Mouse (Mus musculus) ovary, postnatal 10 days (tissue): ENCODE measurements around the gene Cep89.
A peak's percentile ranks its signal among the peaks of the same experiment; 100 is the strongest.

ENCODE experiments used
- DNase-seq: peaks from one replicate; pipeline ENCODE4 v3.0.0; 2022; ENCODE audit warnings: low spot score

The Cep89 gene

GRCm38 (mm10) chr7:35396542-35397168 is at the start of gene Cep89, which contains the start of gene Faap24:
Cep89 (plus strand) TSS chr7:35397035.
Faap24 (minus strand) TSS chr7:35396836.
- peak; percentile 98 for DNase-seq

DNA sequence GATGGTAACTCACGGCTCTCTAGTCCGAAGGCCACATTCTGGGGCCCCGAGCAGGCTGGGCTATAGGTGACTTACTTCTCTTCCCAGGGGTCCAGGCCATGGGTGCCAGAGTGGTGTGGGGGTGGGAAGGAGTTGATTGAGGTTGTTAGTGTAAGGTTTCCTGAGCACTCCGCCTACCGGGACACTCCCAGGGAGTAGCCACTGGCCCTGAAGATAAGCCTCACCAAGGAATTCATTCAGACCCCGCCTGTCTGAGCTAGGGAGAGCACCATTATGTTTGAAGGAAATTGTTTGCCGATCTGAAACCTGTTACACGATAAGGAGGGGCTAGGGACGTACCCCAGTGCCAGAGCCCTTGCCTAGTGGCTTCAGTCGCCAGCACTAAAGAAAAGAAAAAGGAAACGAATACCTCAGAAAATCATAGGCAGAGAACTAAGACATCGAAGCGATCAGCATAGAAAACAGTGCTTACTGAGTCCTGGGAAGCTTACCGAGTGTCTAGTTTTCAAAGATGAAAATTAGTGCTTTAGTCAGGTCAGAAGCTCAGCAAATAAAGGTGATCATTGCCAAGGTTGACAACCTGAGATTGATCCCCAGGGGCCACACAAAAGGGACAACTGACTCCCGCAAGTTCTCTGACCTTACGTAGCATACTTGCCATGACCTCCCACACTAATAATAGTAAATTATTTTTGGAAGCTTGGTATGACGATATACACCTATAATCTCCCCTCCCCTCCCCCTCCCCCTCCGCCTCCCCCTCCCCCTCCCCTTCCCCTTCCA is 48.7 kb upstream of the Cep89 start:
- no peak for DNase-seq

DNA sequence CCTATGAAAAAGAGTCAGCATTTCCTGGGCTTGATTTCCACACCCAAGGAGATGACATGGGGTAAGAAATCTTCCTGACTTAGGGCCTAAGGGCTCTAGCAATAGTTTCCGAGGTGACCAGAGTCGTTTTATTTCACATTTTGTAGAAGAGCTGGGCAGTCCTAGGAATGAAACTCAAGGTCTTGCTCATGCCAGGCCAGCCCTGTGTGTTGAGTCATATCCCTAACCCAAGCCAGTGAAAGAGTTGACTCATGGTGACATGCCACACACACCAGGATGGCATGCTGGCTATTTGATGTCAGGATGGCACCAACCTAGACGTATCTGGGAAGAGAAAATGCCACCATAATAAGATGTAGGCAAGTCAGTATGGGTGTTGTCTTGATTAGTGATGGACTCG is 47.8 kb upstream of the Cep89 start:
- DNase-seq: no peak

DNA sequence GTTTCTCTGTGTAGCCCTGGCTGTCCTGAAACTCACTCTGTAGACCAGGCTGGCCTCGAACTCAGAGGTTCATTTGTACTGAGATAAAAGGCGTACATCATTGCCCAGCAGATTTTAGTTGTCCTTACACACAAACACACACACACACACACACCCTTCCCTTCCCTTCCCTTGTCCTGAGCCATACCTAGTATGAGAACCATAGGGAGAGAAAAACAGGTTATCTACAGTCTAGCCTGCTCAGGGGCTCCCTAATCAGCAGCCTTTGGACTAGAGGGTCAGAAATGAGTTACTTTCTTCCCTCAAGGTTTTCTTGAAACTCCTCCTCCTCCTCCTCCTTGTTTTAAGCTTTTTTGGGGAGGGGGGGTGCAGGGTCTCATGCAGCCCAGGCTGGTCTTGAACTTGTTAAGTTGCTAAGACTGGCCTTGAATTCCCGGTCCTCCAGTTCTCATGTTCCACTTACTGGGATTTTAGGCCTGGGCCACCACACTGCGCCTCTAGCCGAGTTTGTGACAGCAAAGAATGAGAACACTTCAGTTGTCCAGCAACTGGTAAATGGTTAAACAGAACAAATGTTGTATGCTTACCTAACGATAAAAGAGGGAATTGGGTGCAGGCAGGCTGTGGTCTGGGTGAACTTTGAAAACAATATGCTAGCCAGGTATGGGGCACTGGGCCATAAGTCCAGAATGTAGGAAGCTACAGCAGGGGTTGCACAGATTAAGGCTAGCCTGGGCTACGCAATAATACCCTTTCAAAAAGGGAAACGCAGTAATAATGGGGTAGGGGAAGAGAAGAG is 46.8 kb upstream of the Cep89 start:
- DNase-seq: no peak

DNA sequence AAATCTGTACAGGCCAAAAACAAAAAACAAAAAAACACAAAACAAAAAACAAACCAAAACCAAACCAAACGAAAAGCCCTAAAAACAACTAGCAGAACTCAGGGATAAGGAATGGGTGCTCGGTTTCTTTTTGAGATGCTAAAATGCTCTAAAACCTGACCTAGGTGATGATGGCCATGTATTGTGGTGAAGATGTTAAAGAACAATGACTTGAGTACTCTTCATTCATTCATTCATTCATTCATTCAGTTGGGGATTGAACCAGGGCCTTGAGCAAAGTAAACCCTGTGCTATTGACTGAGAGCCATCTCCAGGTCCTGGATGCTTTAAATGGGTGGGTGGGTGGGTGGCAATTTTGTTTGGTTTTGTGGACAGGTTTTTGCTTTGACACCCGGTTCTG is 45.7 kb upstream of the Cep89 start:
- no peak for DNase-seq

DNA sequence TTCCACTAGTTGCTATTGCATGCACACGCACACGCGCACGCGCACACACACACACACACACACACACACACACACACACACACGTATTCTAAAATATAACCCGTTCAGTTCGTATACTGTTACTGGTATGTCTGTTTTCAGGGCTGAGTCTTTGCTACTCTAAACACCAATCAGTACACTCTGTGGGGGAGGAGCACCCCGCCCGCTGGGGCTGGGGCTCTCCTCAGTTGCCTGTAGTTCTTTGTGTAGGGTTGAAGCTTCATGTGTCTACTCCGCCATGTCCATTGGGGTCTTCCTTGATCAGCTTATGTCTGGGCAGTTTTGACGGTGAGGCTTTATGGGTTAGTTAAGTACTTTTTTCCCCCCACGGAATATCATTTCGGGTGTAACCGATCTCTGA is 43.5 kb upstream of the Cep89 start:
- no peak for DNase-seq

DNA sequence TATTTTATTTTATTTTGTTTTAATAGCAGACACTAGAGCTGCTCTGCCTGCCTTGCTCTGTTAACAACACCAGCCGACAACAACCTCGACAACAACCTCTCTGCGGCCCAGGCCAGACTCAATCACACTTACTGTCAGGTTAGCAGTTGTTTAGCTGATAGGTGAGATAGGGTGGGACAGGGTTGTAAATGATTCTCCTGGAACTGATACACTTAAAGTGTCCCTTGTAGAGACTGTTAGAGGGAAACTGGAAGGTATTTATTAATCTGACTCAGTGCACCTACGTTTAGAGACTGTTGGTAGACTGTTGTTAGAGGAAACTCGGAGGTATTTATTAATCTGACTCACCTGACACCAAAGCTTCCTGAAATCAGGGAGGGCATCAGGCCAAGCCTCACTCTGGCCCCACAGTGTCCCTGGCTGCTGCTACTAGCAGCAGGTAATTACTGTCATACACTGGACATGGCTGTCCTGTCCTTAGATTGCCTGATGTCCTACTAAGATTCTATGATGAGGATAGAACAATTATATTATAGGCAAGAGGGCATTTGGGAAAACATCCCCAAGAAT is 41.4 kb upstream of the Cep89 start:
- DNase-seq: no peak

DNA sequence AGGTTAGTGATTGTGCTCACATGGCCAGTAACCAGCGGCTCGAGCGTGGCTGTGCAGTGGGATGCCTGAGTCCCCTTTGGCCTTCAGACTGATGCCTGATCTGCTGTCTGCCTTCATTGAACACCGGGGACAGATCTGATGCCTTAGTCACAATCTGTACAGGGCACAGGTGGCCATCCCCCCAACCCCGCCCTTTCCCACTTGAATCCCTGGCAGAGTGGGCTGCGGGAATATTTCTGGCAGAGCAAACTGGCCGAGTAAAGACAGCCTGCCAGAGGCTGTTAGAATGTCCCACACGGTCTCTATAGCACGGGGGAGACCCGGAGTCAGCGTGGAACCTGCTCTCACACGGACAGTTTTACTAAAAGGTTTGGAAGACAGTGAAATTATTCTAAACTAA is 39.2 kb upstream of the Cep89 start:
- no peak for DNase-seq

GRCm38 (mm10) chr7:35362253-35362652 is 34.6 kb upstream of the Cep89 start:
- DNase-seq: no peak

DNA sequence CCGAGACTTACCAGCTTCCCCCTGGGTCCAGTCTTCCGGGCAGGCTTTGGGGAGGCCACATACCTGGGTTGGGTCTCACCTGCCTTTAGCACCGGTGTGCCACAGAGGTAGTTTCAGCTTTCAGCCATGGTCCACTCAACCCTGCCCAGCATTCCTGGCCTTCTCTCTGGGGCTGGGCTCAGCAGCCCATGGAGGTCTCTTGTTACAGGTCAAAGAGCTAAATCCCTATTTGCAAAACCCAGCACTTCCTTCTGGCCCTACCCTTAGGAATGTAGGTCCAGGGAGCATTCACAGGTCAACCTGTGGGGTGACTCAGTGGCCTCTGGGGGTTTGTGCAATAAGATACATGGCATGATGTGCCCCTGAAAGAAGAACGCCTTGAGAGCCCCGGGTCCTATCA is 34.0 kb upstream of the Cep89 start:
- DNase-seq: no peak

DNA sequence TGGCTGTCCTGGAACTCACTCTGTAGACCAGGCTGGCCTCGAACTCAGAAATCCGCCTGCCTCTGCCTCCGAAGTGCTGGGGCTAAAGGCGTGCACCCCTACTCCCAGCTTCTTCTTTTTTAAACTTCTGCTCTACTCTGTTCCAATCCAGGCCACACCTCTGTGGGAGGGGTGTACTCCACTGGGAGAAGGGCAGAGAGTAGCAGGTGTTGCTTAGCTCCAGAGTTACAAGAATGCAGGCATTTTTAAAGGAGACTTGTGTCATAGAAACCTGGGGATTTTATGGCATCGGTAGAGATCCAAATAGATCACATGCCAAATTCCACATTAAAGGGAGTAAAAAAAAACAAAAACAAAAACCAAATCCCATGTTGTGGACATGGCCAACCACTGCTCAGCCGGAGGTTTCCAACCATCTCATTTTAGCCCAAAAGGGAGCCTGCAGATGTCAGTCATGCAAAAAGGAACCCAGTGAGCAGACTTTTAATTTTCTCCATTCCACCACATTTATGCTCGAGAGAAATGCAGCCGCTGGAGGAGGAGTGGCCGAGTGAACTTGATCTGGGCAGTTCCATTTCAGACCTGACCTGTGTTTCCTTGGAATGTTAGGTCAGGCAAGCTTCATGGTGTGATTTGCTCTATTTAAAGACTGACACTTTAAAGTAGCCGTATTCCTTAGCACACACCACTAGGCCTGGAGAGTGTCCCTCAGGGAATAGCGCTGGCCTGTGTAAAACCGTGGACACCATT is 31.5 kb upstream of the Cep89 start:
- no peak for DNase-seq

DNA sequence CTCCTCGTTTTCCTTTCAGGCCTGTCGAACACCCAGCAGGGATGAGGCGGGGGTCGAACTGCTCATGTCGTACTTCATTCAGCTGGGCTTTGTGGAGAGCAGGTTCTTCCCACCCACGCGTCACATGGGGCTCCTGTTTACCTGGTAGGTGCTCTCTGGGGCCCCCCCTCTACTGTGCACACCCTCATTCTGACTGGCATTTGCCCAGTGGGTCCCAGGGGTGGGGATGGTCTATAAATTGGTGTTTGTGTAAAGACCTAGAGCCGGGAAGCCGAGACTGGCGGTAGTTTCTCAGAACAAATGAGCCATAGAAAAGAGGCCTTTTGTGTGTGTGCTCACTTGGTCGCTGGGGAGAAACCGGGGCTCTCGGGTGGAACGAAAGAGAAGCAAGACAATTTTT is 25.7 kb upstream of the Cep89 start:
- DNase-seq: no peak

DNA sequence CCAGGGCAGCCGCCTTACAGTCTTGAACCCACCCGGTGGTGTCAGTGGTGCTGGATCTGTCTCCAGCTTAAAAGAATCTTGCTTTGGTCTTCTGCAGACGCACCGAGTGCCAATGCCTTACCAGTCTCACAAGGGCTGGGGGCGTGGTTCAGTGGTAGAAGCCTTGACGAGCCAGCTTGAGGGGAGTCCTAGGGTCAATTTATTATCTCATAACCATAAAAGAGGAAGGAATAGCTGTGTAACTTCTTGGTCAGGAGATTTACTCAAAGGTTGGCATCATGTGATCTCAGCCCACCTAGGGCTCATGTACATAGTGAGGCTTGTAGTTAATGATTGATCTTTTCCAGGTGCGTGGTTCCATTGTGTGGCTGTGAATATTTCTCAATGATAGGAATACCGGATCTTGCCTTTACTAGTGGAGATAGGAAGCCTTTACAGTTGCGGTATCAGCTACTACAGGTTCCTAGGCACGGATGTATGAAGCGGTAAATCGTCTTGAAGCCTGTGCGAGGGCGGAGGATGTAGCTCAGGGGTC is 24.3 kb upstream of the Cep89 start:
- DNase-seq: no peak

GRCm38 (mm10) chr7:35373146-35373989 is 23.5 kb upstream of the Cep89 start:
- no peak for DNase-seq

DNA sequence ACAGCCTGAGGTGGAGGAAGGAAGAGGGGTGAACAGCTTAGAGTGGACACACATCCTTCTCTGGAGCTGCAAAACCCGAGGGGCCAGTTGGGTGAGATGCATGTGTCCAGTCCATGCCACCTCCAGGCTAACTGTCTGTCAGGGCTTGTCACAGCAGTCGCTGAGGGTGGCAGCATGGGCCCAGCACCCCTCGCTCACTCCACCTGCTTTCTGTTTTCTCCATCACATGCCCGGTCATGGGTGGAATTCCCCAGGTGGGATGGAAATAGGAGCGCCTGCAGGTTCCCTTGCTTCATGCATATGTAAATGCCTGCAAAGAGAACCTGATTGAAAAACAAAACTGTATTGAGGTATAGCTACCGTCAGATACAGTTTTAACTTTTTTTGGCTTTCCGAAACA is 22.6 kb upstream of the Cep89 start:
- DNase-seq: no peak

- no peak for DNase-seq
Observed at GRCm38 (mm10) chr7:35376623-35377022, 20.2 kb upstream of the Cep89 start.

DNA sequence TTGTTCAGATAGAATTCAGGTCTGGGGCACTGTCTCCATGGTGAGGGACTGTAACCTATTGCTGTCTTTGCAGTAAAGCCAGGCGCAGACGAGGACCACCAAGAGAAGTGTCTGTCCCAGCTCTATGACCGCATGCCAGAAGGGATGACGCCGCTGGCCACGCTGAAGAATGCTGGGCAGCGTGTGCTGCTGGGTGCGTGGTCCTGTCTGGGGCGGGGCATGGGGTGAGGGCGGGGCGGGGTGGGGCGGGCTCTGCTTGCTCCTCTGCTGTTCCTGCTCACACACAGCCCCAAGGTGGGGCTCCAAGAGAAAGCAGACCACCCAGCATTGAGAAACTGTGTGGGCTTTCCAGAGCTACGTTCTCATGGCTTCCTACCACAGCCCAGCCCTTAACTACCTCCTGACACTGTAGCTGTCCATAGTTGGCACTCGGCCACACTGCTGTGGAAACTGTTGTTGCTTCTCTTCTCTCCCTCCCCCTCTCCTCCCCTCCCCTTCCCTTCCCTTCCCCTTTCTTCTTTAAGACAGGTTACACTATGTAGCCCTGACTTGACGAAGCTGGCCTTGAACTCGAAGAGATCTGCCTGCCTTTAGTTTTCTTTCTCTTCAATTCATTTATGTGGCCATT is 17.2 kb upstream of the Cep89 start:
- DNase-seq: no peak

DNA sequence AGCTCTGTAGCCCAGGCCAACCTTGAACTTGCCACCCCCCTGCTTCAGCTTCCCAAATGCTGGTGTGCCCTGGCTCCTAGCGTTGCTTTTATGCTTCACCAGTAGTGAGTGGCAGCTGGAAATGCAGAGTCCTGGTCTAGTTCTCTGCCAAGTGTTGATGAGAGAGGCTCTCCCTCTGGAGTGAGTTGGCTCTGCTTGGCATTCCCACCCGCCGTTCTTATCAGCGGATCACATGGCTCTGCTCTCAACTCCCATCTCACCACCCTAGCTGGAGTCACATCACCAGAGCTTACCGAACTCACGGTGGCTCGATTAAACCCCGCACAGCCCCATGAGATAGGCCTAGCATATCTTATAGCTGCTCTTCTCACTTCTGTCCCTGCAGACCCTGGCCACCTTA is 16.5 kb upstream of the Cep89 start:
- no peak for DNase-seq

GRCm38 (mm10) chr7:35381861-35382260 is 15.0 kb upstream of the Cep89 start:
- DNase-seq: no peak

GRCm38 (mm10) chr7:35382706-35383353 is 14.0 kb upstream of the Cep89 start:
- DNase-seq: no peak
